Mouse (Mus musculus): ENCODE measurements around the gene Rnf43.

- no peak for TF ChIP-seq TAL1 (IDR thresholded peaks at IDR 0.05; ENCODE audit: low read length)
- TF ChIP-seq GATA1 (IDR thresholded peaks at IDR 0.05; ENCODE audit: low read length) = no peak
Observed at GRCm38 (mm10) chr11:87761806-87762701, 99.5 kb downstream of the Rnf43 start.
